Mouse (Mus musculus): ENCODE results near the gene Phf24. TPM values are rescaled to one million over a fixed set of nuclear protein-coding genes. Genes with fewer than 3 reads are reported as not detected.
A peak's percentile ranks its signal among the peaks of the same experiment; 100 is the strongest.

The Phf24 gene
- polyA plus RNA-seq, 1 experiment from 2014 or later, result 2.5 TPM

GRCm38 (mm10) chr4:42945445-42945844, 29.0 kb downstream of the Phf24 start:
- Histone ChIP-seq H3K4me1 (replicated peaks) (peaks cover 45% of the 10 kb centered on the region), H3K9me3 (no peaks in the 10 kb centered on the region), H3K4me3 (no peak overlapping the region), H3K36me3 (no peaks in the 10 kb centered on the region), H3K27me3 (ENCODE audit: insufficient read depth, poor library complexity, severe bottlenecking) (peaks cover 22% of the 10 kb centered on the region), H3K27ac (no peak overlapping the region)
- 86% methylated on average over 3 of the region's 3 CpGs for WGBS
- DNase-seq (ENCODE audit: low spot score), result no peak

GRCm38 (mm10) chr4:42945952-42946351, 29.5 kb downstream of the Phf24 start:
- Histone ChIP-seq H3K27me3 (ENCODE audit: insufficient read depth, poor library complexity, severe bottlenecking) (peaks cover 20% of the 10 kb centered on the region), H3K27ac (no peak overlapping the region; the same call in 1 of the 2 replicates), H3K9me3 (no peaks in the 10 kb centered on the region), H3K4me1 (replicated peaks) (peaks cover 50% of the 10 kb centered on the region), H3K4me3 (no peak overlapping the region), H3K36me3 (no peaks in the 10 kb centered on the region)
- WGBS, result 11% methylated on average over 5 of the region's 5 CpGs
- DNase-seq (ENCODE audit: low spot score), result peak; percentile 64

GRCm38 (mm10) chr4:42946733-42947290, 30.4 kb downstream of the Phf24 start:
- peak overlapping the region; percentile 59; the same call in 1 of the 2 replicates for H3K27ac ChIP-seq
- 50% methylated on average over 10 of the region's 10 CpGs for WGBS
- peak; percentile 80 for DNase-seq (ENCODE audit: low spot score)
- H3K27me3 ChIP-seq (ENCODE audit: insufficient read depth, poor library complexity, severe bottlenecking), result peaks cover 25% of the 10 kb centered on the region
- H3K36me3 ChIP-seq, result no peaks in the 10 kb centered on the region
- peaks cover 59% of the 10 kb centered on the region for H3K4me1 ChIP-seq (replicated peaks)
- no peaks in the 10 kb centered on the region for H3K9me3 ChIP-seq
- H3K4me3 ChIP-seq, result peak overlapping the region; percentile 2; the same call in 1 of the 2 replicates

- peak overlapping the region; percentile 90; the same call in 1 of the 2 replicates for H3K4me3 ChIP-seq
- peak overlapping the region; percentile 99; the same call in 1 of the 2 replicates for H3K27ac ChIP-seq
- WGBS, result 45% methylated on average over 13 of the region's 13 CpGs
- H3K36me3 ChIP-seq, result peaks cover 11% of the 10 kb centered on the region
- no peaks in the 10 kb centered on the region for H3K9me3 ChIP-seq
- H3K27me3 ChIP-seq (ENCODE audit: insufficient read depth, poor library complexity, severe bottlenecking), result peaks cover 25% of the 10 kb centered on the region
- H3K4me1 ChIP-seq (replicated peaks), result peaks cover 76% of the 10 kb centered on the region
- no peak for DNase-seq (ENCODE audit: low spot score)
Observed at GRCm38 (mm10) chr4:42948527-42948926, 32.1 kb downstream of the Phf24 start.

- 16% methylated on average over 14 of the region's 14 CpGs for WGBS
Observed at GRCm38 (mm10) chr4:42949051-42949675, 32.7 kb downstream of the Phf24 start.

GRCm38 (mm10) chr4:42949676-42950051, 33.2 kb downstream of the Phf24 start, which contains the start of gene Dnajb5:
TSS of gene Dnajb5 (plus strand) at chr4:42949814.
- peaks cover 17% of the 10 kb centered on the region for H3K36me3 ChIP-seq
- H3K9me3 ChIP-seq, result no peaks in the 10 kb centered on the region
- peak within 1 kb of the TSS; percentile 99 for H3K27ac ChIP-seq
- under 1% methylated on average over 39 of the region's 39 CpGs for WGBS
- peaks cover 87% of the 10 kb centered on the region for H3K4me1 ChIP-seq (replicated peaks)
- H3K4me3 ChIP-seq, result peak within 1 kb of the TSS; percentile 90
- peaks cover 25% of the 10 kb centered on the region for H3K27me3 ChIP-seq (ENCODE audit: insufficient read depth, poor library complexity, severe bottlenecking)
- DNase-seq (ENCODE audit: low spot score), result peak; percentile 97

More at GRCm38 (mm10) chr4:42949051-42949675, 32.7 kb downstream of the Phf24 start:
- Histone ChIP-seq H3K36me3 (peaks cover 15% of the 10 kb centered on the region), H3K9me3 (no peaks in the 10 kb centered on the region), H3K27ac (peak overlapping the region; percentile 99), H3K4me1 (replicated peaks) (peaks cover 82% of the 10 kb centered on the region), H3K27me3 (ENCODE audit: insufficient read depth, poor library complexity, severe bottlenecking) (peaks cover 25% of the 10 kb centered on the region), H3K4me3 (peak overlapping the region; percentile 90)
- DNase-seq (ENCODE audit: low spot score), result no peak

GRCm38 (mm10) chr4:42950065-42950558, 33.7 kb downstream of the Phf24 start:
- DNase-seq (ENCODE audit: low spot score), result peak; percentile 88
- WGBS, result 2% methylated on average over 26 of the region's 27 CpGs
- peak overlapping the region; percentile 90 for H3K4me3 ChIP-seq
- no peaks in the 10 kb centered on the region for H3K9me3 ChIP-seq
- H3K27ac ChIP-seq, result peak overlapping the region; percentile 99
- peaks cover 90% of the 10 kb centered on the region for H3K4me1 ChIP-seq (replicated peaks)
- H3K27me3 ChIP-seq (ENCODE audit: insufficient read depth, poor library complexity, severe bottlenecking), result peaks cover 25% of the 10 kb centered on the region
- H3K36me3 ChIP-seq, result peaks cover 21% of the 10 kb centered on the region

- peaks cover 83% of the 10 kb centered on the region for H3K4me1 ChIP-seq (replicated peaks)
- 69% methylated on average over 11 of the region's 11 CpGs for WGBS
- peak overlapping the region; percentile 90 for H3K4me3 ChIP-seq
- H3K36me3 ChIP-seq, result peaks cover 33% of the 10 kb centered on the region
- H3K27ac ChIP-seq, result peak overlapping the region; percentile 99
- H3K27me3 ChIP-seq (ENCODE audit: insufficient read depth, poor library complexity, severe bottlenecking), result peaks cover 22% of the 10 kb centered on the region
- peak; percentile 9 for DNase-seq (ENCODE audit: low spot score)
- no peaks in the 10 kb centered on the region for H3K9me3 ChIP-seq
Observed at GRCm38 (mm10) chr4:42951206-42952195, 35.0 kb downstream of the Phf24 start.

- Histone ChIP-seq H3K9me3 (no peaks in the 10 kb centered on the region), H3K36me3 (peaks cover 44% of the 10 kb centered on the region), H3K27me3 (ENCODE audit: insufficient read depth, poor library complexity, severe bottlenecking) (peaks cover 15% of the 10 kb centered on the region), H3K27ac (peak overlapping the region; percentile 81), H3K4me3 (peak overlapping the region; percentile 32; the same call in 1 of the 2 replicates), H3K4me1 (replicated peaks) (peaks cover 73% of the 10 kb centered on the region)
- 84% methylated on average over 7 of the region's 7 CpGs for WGBS
- DNase-seq (ENCODE audit: low spot score), result no peak
Observed at GRCm38 (mm10) chr4:42952563-42952962, 36.1 kb downstream of the Phf24 start.

- 21% methylated on average over 10 of the region's 10 CpGs for WGBS
- Histone ChIP-seq H3K4me1 (replicated peaks) (peaks cover 63% of the 10 kb centered on the region), H3K4me3 (peak overlapping the region; percentile 32; the same call in 1 of the 2 replicates), H3K9me3 (no peaks in the 10 kb centered on the region), H3K27ac (peak overlapping the region; percentile 81), H3K27me3 (ENCODE audit: insufficient read depth, poor library complexity, severe bottlenecking) (peaks cover 5% of the 10 kb centered on the region; the same call in 1 of the 2 replicates), H3K36me3 (peaks cover 54% of the 10 kb centered on the region)
- DNase-seq (ENCODE audit: low spot score), result peak; percentile 38
Observed at GRCm38 (mm10) chr4:42953435-42954094, 37.1 kb downstream of the Phf24 start.

GRCm38 (mm10) chr4:42954297-42954696, 37.8 kb downstream of the Phf24 start:
- WGBS, result 6% methylated on average over 10 of the region's 10 CpGs
- H3K4me1 ChIP-seq (replicated peaks), result peaks cover 55% of the 10 kb centered on the region
- peak overlapping the region; percentile 32; the same call in 1 of the 2 replicates for H3K4me3 ChIP-seq
- peak overlapping the region; percentile 81; the same call in 1 of the 2 replicates for H3K27ac ChIP-seq
- H3K27me3 ChIP-seq (ENCODE audit: insufficient read depth, poor library complexity, severe bottlenecking), result peaks cover 4% of the 10 kb centered on the region; the same call in 1 of the 2 replicates
- peak; percentile 75 for DNase-seq (ENCODE audit: low spot score)
- H3K9me3 ChIP-seq, result no peaks in the 10 kb centered on the region
- peaks cover 59% of the 10 kb centered on the region for H3K36me3 ChIP-seq

GRCm38 (mm10) chr4:42955200-42955599, 38.7 kb downstream of the Phf24 start:
- Histone ChIP-seq H3K27me3 (ENCODE audit: insufficient read depth, poor library complexity, severe bottlenecking) (peaks cover 4% of the 10 kb centered on the region; the same call in 1 of the 2 replicates), H3K36me3 (peaks cover 59% of the 10 kb centered on the region), H3K4me1 (replicated peaks) (peaks cover 47% of the 10 kb centered on the region), H3K27ac (no peak overlapping the region), H3K4me3 (no peak overlapping the region), H3K9me3 (no peaks in the 10 kb centered on the region)
- DNase-seq (ENCODE audit: low spot score), result no peak
- 88% methylated on average over 3 of the region's 3 CpGs for WGBS

Measured in hindbrain, embryonic 10.5 days (tissue).